Mouse (Mus musculus) neutrophil, adult 83 days (primary cell): ENCODE results near the gene Msl3. TPM values are rescaled to one million over a fixed set of nuclear protein-coding genes. Genes with fewer than 3 reads are reported as not detected.

Source experiments
- total RNA-seq, 2 experiments: library from RNA; stranded (reverse); gene quantifications; one replicate each; pipeline ENCODE4 v1.2.4; 2023

The Msl3 gene
- total RNA-seq = 10 to 100 TPM; 24.9 to 33.4 TPM

GRCm38 (mm10) chrX:168673525-168674406 lies at the start of gene Msl3:
Gene Msl3 (minus strand): TSS chrX:168673898.

Other genes with a start within 250 kb of the Msl3 start
- gene Frmpd4, start 96.7 kb downstream of the Msl3 start, total RNA-seq = under 1 TPM in 1 of 2 experiments, not detected in 1; 0.15 TPM
- 1 to 10 TPM; 1.5 to 1.7 TPM for gene Arhgap6, start 121.2 kb upstream of the Msl3 start, total RNA-seq